Mouse (Mus musculus): ENCODE results near the gene Tff1.

- peak; percentile 98 for TF ChIP-seq CTCF (conservative IDR thresholded peaks at IDR 0.05; ENCODE audit: insufficient read depth, insufficient read length, low read depth, low read length)
- no peak for TF ChIP-seq POLR2A (IDR thresholded peaks at IDR 0.05; ENCODE audit: low read depth, low read length)
Observed at GRCm38 (mm10) chr17:31187370-31187769, 22.3 kb upstream of the Tff1 start.
